Comparison of ENCODE assay signal across 27 mouse cellular contexts in the genomic region with DNA sequence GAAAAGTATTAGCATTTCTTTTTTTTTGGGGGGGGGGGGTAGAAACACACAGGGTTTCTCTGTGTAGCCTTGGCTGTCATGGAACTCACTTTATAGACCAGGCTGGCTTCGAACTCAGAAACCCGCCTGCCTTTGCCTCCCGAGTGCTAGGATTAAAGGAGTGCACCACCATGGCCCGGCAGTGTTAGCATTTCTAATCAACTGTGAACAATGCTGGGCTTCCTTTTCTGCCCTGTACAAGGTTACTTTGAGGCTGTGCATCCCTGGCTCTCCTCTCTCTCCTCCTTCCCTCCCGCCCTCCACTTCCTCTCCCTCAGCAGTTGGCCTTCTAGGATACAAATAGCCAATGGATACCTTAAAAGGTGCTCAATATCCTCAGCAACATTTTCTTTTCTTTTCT. TPM values are rescaled to one million over a fixed set of nuclear protein-coding genes. Genes with fewer than 3 reads are reported as not detected.
"Had no signal": no experiment of that assay in that cellular context is flagged by ENCODE, and none has a peak within 500 bp of the region (broad histone marks: within the 10 kb centered on the region; RNA-seq: fewer than 3 reads in every experiment).

No protein-coding gene starts in this region.

- H3K9me3 ChIP-seq: heart, embryonic 13.5 days; heart, embryonic 15.5 days; hindbrain, embryonic 10.5 days; hindbrain, embryonic 12.5 days; intestine, embryonic 15.5 days; limb, embryonic 13.5 days; limb, embryonic 15.5 days had no signal

- ATAC-seq: hindbrain, embryonic 16.5 days; inflammation-experienced regulatory T-cells, adult 6 months; intestine, embryonic 15.5 days; intestine, postnatal 0 days had no signal

- H3K36me3 ChIP-seq: heart, embryonic 13.5 days; heart, embryonic 15.5 days; hindbrain, embryonic 10.5 days; hindbrain, embryonic 12.5 days; intestine, embryonic 15.5 days; limb, embryonic 13.5 days; limb, embryonic 15.5 days had no signal

- H3K4me2 ChIP-seq: heart, embryonic 11.5 days; heart, embryonic 13.5 days; heart, embryonic 15.5 days; hindbrain, embryonic 12.5 days; hindbrain, embryonic 14.5 days; intestine, embryonic 15.5 days; limb, embryonic 13.5 days; limb, embryonic 15.5 days had no signal

- H3K9ac ChIP-seq: heart, embryonic 13.5 days; heart, embryonic 15.5 days; hindbrain, embryonic 12.5 days; hindbrain, embryonic 14.5 days; intestine, embryonic 15.5 days; limb, embryonic 13.5 days; limb, embryonic 15.5 days had no signal

- H3K27me3 ChIP-seq: heart, embryonic 13.5 days; heart, embryonic 15.5 days; hindbrain, embryonic 12.5 days; intestine, embryonic 15.5 days; limb, embryonic 13.5 days; limb, embryonic 15.5 days had no signal

- H3K4me1 ChIP-seq: heart, embryonic 13.5 days; heart, embryonic 15.5 days; hindbrain, embryonic 12.5 days; intestine, embryonic 15.5 days; limb, embryonic 13.5 days; limb, embryonic 15.5 days had no signal

- DNase-seq: gastrocnemius, adult 2 months; gastrocnemius, postnatal 10 days; gastrocnemius, postnatal 25 days; heart, adult 2 months; heart, postnatal 14 days; heart, postnatal 36 days; kidney, adult 18-20 months; kidney, adult 8-10 months; kidney, postnatal 14 days; kidney, postnatal 36 days; layer of hippocampus, adult 9-11 months; layer of hippocampus, postnatal 36 days; left cerebral cortex, postnatal 4 days had no signal

- H3K4me3 ChIP-seq: gastrocnemius, adult 2 months; heart, adult 2 months; heart, embryonic 13.5 days; heart, embryonic 15.5 days; hindbrain, embryonic 10.5 days; hindbrain, embryonic 12.5 days; intestine, embryonic 15.5 days; limb, embryonic 13.5 days; limb, embryonic 15.5 days had no signal

- H3K27ac ChIP-seq: gastrocnemius, adult 2 months; heart, adult 2 months; heart, embryonic 13.5 days; heart, embryonic 15.5 days; hindbrain, embryonic 10.5 days; hindbrain, embryonic 12.5 days; hindbrain, embryonic 14.5 days; intestine, embryonic 15.5 days; kidney, postnatal 0 days; limb, embryonic 13.5 days; limb, embryonic 15.5 days had no signal

RNA-seq across cellular contexts. Expression of a gene that starts 39.8 kb away (rescaled TPM):
- total RNA-seq: granulocyte monocyte progenitor cell, adult 5-6 weeks had no signal
